Mouse (Mus musculus): Measurements from ENCODE around the gene Zfp142. TPM values are rescaled to one million over a fixed set of nuclear protein-coding genes. Genes with fewer than 3 reads are reported as not detected.
A peak's percentile ranks its signal among the peaks of the same experiment; 100 is the strongest.

Gene Zfp142
- polyA plus RNA-seq, 1 experiment from 2014 or later = 10.5 TPM

DNA sequence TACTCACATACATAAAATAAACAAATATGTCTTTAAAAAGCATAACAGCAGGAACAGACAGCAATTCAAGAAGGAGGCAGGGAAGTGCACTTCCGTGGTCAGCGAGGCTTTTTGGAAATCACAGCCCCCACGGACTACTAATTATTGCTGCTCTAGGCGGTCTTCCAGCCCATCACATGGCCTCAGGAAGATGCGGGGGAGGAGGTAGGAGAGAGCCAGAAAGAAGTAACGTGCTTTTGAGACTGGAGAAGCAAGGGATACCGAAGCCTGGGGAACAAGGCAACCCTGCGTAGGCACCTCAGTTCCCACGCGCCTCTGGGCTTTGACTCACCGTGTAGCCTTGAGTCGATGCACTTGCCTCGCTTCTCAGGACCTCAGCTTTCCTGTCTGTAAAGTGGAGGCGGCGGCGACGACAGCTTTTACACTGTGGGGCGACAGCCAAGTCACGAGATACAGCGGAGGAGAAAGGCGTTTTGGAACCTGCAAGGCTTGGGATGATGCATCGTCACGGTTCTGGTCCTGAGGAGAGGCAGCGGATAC is 743 bp downstream of the Zfp142 start:
- Histone ChIP-seq H3K36me3 (ENCODE audit: control insufficient read depth, insufficient read depth, low read length) (peaks cover 37% of the 10 kb centered on the region), H3K4me1 (ENCODE audit: control insufficient read depth, insufficient read depth, low read length) (peaks cover 23% of the 10 kb centered on the region), H3K27ac (ENCODE audit: low read depth, low read length) (peak overlapping the region; percentile 86; the same call in 1 of the 2 replicates), H3K4me3 (ENCODE audit: low read length) (peak overlapping the region; percentile 73), H3K9ac (ENCODE audit: low read depth, low read length) (peak overlapping the region; percentile 85), H3K9me3 (ENCODE audit: control insufficient read depth, low read length) (no peaks in the 10 kb centered on the region), H3K4me2 (replicated peaks; ENCODE audit: low read depth, low read length) (peak overlapping the region; percentile 86), H3K27me3 (ENCODE audit: control insufficient read depth, insufficient read depth, low read length) (no peaks in the 10 kb centered on the region)
- peak; percentile 2; the same call in 1 of the 2 replicates for ATAC-seq (ENCODE audit: low FRiP score, low TSS enrichment)
- WGBS = 0% methylated on average over 24 of the region's 24 CpGs

DNA sequence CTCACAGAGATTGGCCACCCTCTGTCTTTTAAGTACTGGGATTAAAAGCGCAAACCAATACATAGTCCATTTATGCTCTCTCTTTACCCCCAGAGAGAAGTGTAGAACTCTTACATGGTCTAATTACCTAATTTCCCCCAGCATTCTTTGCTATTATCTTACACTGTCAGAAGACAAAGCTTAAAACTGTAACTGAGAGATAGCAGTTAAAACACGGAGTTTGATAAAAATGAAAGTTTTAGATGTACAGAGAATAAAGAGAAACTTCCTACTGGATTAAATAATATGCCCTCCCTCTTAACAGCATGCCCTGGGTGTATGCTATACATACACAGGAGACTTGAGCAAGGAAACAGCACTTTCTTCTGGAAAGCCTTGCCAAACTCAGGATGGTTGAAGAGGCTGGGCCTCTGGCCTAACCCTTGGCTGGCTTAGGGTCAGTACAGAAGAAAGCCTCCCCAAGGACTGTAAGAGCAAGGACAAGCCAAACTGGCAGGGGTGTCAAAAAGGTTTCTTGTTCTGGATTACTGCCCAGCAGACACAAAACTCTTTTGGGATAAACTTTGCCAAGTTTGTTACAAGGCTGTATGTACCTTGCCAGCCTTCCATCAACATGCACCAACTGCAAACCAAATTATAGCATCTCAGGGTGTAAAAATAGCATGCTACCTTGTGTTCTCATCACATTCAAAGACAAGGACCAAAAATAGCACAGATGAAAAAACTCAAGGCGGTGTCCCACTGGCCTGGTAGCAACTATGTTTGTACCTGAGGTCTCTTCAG is 3.2 kb downstream of the Zfp142 start:
- Histone ChIP-seq H3K36me3 (ENCODE audit: control insufficient read depth, insufficient read depth, low read length) (peaks cover 24% of the 10 kb centered on the region), H3K27me3 (ENCODE audit: control insufficient read depth, insufficient read depth, low read length) (no peaks in the 10 kb centered on the region), H3K4me3 (ENCODE audit: low read length) (no peak overlapping the region), H3K4me1 (ENCODE audit: control insufficient read depth, insufficient read depth, low read length) (peaks cover 23% of the 10 kb centered on the region), H3K4me2 (replicated peaks; ENCODE audit: low read depth, low read length) (no peak overlapping the region), H3K9me3 (ENCODE audit: control insufficient read depth, low read length) (no peaks in the 10 kb centered on the region), H3K9ac (ENCODE audit: low read depth, low read length) (no peak overlapping the region), H3K27ac (ENCODE audit: low read depth, low read length) (no peak overlapping the region)
- WGBS = 96% methylated on average over 3 of the region's 3 CpGs
- ATAC-seq (ENCODE audit: low FRiP score, low TSS enrichment) = no peak

DNA sequence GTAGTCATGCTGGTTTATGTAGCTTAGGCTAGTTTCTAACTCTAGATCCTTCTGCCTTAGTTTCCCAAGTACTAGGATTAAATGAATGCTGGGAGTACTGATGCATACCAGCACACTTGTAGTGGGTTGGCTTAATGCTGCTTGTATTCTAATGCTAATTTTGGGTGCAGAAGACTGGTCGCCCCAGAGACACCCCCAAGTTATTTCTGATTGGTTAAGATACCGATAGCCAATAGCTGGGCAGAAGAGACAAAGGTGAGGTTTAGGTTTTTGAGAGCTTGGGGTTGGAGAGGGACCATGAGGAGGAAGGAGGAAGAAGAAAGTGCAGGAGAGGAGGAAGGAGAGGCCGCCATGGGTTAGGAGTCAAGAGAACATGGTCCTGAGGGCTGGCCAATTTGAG is 5.4 kb downstream of the Zfp142 start:
- 78% methylated on average over 3 of the region's 3 CpGs for WGBS

DNA sequence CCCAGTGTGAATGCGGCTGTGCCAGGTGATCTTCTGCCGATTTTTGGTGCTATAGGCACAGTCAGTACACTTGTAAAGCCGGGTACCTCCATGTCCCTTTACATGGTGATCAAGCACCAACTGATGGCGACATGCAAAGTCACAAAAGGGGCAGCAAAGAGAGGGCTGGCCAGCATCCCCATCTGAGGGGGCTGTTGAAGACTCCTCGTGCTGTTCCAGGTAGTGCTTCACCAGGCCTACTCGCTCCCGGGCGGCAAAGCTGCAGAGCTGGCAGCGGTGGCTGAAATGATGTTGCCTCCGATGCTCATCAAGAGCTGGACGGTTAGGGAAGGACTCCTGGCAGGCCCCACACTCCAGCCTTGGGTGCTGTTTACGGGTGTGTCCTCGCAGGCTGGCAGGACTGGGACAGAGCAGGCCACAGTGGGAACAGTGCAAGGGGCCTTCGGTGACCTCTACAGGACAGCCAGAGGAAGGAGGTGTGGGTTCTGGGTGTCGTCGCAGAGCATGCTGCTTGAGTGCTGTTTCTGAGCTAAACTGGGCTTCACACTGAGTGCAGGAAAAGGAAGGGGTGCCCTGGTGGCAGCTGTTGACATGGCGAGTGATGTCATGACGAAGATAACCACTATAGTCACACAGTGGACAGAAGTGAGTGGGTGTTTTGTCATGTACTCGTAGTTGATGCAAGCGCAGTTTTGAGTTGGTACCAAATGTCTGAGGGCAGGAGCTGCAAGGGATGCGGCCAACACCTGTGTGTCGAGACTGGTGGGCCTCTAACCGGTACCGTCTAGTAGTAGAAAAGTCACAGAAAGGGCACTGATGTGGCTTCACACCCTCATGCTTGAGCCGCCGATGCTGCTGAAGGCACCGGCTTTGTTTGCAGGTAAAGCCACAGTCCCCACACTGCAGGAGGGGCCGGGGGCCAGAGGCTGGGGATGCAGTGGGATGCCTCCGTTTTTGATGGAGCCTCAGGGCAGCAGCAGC is 18.0 kb downstream of the Zfp142 start:
- H3K36me3 ChIP-seq (ENCODE audit: control insufficient read depth, insufficient read depth, low read length) = peaks cover 94% of the 10 kb centered on the region
- WGBS = 93% methylated on average over 29 of the region's 29 CpGs
- no peak overlapping the region for H3K4me2 ChIP-seq (replicated peaks; ENCODE audit: low read depth, low read length)
- ATAC-seq (ENCODE audit: low FRiP score, low TSS enrichment) = no peak
- H3K4me1 ChIP-seq (ENCODE audit: control insufficient read depth, insufficient read depth, low read length) = no peaks in the 10 kb centered on the region
- H3K4me3 ChIP-seq (ENCODE audit: low read length) = no peak overlapping the region
- no peak overlapping the region for H3K9ac ChIP-seq (ENCODE audit: low read depth, low read length)
- no peaks in the 10 kb centered on the region for H3K9me3 ChIP-seq (ENCODE audit: control insufficient read depth, low read length)
- H3K27me3 ChIP-seq (ENCODE audit: control insufficient read depth, insufficient read depth, low read length) = no peaks in the 10 kb centered on the region
- H3K27ac ChIP-seq (ENCODE audit: low read depth, low read length) = no peak overlapping the region

More for the DNA sequence above, 5.4 kb downstream of the Zfp142 start:
- ATAC-seq (ENCODE audit: low FRiP score, low TSS enrichment) = no peak
- no peaks in the 10 kb centered on the region for H3K27me3 ChIP-seq (ENCODE audit: control insufficient read depth, insufficient read depth, low read length)
- H3K9me3 ChIP-seq (ENCODE audit: control insufficient read depth, low read length) = no peaks in the 10 kb centered on the region
- H3K9ac ChIP-seq (ENCODE audit: low read depth, low read length) = no peak overlapping the region
- no peak overlapping the region for H3K4me2 ChIP-seq (replicated peaks; ENCODE audit: low read depth, low read length)
- no peak overlapping the region for H3K4me3 ChIP-seq (ENCODE audit: low read length)
- peaks cover 44% of the 10 kb centered on the region for H3K36me3 ChIP-seq (ENCODE audit: control insufficient read depth, insufficient read depth, low read length)
- H3K27ac ChIP-seq (ENCODE audit: low read depth, low read length) = no peak overlapping the region
- peaks cover 14% of the 10 kb centered on the region for H3K4me1 ChIP-seq (ENCODE audit: control insufficient read depth, insufficient read depth, low read length)

DNA sequence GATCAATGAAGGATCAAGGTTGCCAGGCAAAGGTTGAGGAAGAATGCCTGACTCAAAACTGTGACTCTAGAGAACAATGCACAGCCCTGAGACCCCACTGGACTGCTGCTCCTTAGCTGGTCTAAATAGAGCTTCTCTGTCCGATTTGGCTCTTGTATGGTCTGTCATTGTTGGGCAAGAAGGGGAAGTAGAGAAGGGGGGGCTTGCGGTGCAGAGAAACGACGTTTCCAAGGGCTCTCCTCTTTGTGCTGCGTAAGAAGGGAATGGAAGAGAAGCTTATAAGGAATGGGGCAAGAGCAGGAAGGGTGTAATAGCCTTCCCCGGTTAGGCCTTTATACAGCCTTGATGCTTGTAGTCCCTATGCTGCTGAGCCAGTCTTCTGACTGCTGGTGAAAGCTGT is 22.2 kb downstream of the Zfp142 start:
- Histone ChIP-seq H3K4me2 (replicated peaks; ENCODE audit: low read depth, low read length) (no peak overlapping the region), H3K9me3 (ENCODE audit: control insufficient read depth, low read length) (no peaks in the 10 kb centered on the region), H3K27ac (ENCODE audit: low read depth, low read length) (no peak overlapping the region), H3K9ac (ENCODE audit: low read depth, low read length) (no peak overlapping the region), H3K4me3 (ENCODE audit: low read length) (no peak overlapping the region), H3K36me3 (ENCODE audit: control insufficient read depth, insufficient read depth, low read length) (peaks cover 62% of the 10 kb centered on the region), H3K27me3 (ENCODE audit: control insufficient read depth, insufficient read depth, low read length) (no peaks in the 10 kb centered on the region), H3K4me1 (ENCODE audit: control insufficient read depth, insufficient read depth, low read length) (no peaks in the 10 kb centered on the region)
- no peak for ATAC-seq (ENCODE audit: low FRiP score, low TSS enrichment)
- 97% methylated on average over 6 of the region's 6 CpGs for WGBS

DNA sequence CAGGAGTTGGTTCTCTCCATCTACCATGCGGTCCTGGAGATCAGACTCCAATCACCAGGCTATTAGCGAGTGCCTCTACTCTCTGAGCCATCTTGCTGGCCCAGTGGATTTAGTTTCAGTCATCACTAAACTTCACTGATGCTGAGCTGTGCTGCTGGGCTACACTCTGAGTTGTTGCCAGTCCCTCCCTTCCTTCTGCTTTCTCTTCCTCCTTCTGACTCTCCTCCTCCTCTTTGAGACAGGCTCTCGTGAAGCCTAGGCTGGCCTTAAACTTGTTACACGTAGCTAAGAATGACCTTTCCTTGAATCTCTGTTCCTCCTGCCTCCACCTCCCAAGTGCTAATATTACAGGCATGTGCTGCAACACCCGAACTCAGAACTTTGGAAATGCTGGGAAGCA is 29.0 kb downstream of the Zfp142 start:
- Histone ChIP-seq H3K36me3 (ENCODE audit: control insufficient read depth, insufficient read depth, low read length) (no peaks in the 10 kb centered on the region), H3K9ac (ENCODE audit: low read depth, low read length) (no peak overlapping the region), H3K4me1 (ENCODE audit: control insufficient read depth, insufficient read depth, low read length) (no peaks in the 10 kb centered on the region), H3K27ac (ENCODE audit: low read depth, low read length) (no peak overlapping the region), H3K4me2 (replicated peaks; ENCODE audit: low read depth, low read length) (no peak overlapping the region), H3K4me3 (ENCODE audit: low read length) (no peak overlapping the region), H3K9me3 (ENCODE audit: control insufficient read depth, low read length) (no peaks in the 10 kb centered on the region), H3K27me3 (ENCODE audit: control insufficient read depth, insufficient read depth, low read length) (no peaks in the 10 kb centered on the region)
- ATAC-seq (ENCODE audit: low FRiP score, low TSS enrichment) = no peak
- WGBS = 80% methylated on average over 5 of the region's 5 CpGs

DNA sequence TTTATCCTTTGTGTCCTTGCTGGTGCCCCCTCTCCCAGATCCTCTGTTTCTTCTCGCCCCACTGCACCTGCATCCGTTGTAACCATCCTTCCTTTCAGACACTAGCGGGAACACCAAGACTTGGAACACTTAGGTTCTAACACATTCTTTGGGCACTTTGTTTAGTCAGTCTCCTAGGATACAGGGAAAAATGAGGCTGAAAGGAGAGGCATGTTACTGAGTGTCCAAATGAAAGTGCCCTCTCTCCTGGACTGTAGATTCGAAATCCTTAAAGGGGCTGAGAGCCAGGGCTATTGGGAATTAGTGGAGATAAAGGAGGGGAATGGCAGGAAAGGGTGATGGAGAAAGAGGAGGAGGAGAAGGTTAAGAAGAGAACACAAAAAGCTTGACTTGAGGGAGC is 43.9 kb downstream of the Zfp142 start, which contains the start of gene Usp37:
Gene Usp37 (minus strand): TSS at position 101 of the 400 bp plus-strand sequence.
- H3K9me3 ChIP-seq (ENCODE audit: control insufficient read depth, low read length) = no peaks in the 10 kb centered on the region
- peak within 1 kb of the TSS; percentile 36; the same call in 1 of the 2 replicates for H3K4me2 ChIP-seq (replicated peaks; ENCODE audit: low read depth, low read length)
- no peak within 1 kb of the TSS for H3K4me3 ChIP-seq (ENCODE audit: low read length)
- no peaks in the 10 kb centered on the region for H3K27me3 ChIP-seq (ENCODE audit: control insufficient read depth, insufficient read depth, low read length)
- no peaks in the 10 kb centered on the region for H3K36me3 ChIP-seq (ENCODE audit: control insufficient read depth, insufficient read depth, low read length)
- no peak for ATAC-seq (ENCODE audit: low FRiP score, low TSS enrichment)
- H3K27ac ChIP-seq (ENCODE audit: low read depth, low read length) = no peak within 1 kb of the TSS
- WGBS = 82% methylated on average over 4 of the region's 4 CpGs
- H3K9ac ChIP-seq (ENCODE audit: low read depth, low read length) = no peak within 1 kb of the TSS
- peaks cover 9% of the 10 kb centered on the region; the same call in 1 of the 2 replicates for H3K4me1 ChIP-seq (ENCODE audit: control insufficient read depth, insufficient read depth, low read length)

DNA sequence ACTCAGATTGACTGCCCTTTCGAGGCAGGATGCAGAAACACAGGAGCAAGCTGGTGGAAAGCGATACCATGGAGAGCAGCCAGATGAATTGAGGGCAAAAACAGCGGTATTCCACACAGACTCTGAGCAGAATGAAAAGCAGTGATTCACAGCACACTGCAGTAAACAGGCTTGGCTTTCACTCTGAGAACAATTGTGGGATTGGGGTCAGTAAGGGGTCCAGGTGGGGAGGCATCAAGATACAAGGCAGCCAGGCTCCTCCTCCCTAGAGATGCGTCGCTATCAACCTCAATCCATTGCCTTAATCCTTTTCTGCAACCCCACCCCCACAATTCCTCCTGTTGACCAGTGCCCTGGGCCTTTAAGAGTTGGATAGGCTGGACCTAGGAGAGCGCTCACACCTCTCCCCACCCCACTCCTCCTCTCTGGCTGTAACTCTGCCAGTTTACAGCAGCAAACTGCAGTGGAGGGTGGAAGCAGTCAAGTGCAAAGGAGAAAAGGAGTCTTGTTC is 45.5 kb downstream of the Zfp142 start, which contains the start of gene Plcd4:
Gene Plcd4 (plus strand): TSS at position 438 of the 511 bp plus-strand sequence.
- Histone ChIP-seq H3K36me3 (ENCODE audit: control insufficient read depth, insufficient read depth, low read length) (no peaks in the 10 kb centered on the region), H3K9me3 (ENCODE audit: control insufficient read depth, low read length) (no peaks in the 10 kb centered on the region), H3K27ac (ENCODE audit: low read depth, low read length) (no peak within 1 kb of the TSS), H3K9ac (ENCODE audit: low read depth, low read length) (no peak within 1 kb of the TSS), H3K27me3 (ENCODE audit: control insufficient read depth, insufficient read depth, low read length) (no peaks in the 10 kb centered on the region), H3K4me1 (ENCODE audit: control insufficient read depth, insufficient read depth, low read length) (peaks cover 9% of the 10 kb centered on the region; the same call in 1 of the 2 replicates), H3K4me2 (replicated peaks; ENCODE audit: low read depth, low read length) (peak within 1 kb of the TSS; percentile 36), H3K4me3 (ENCODE audit: low read length) (no peak within 1 kb of the TSS)
- ATAC-seq (ENCODE audit: low FRiP score, low TSS enrichment) = peak; percentile 82
- 3% methylated on average over 6 of the region's 6 CpGs for WGBS
